Mouse (Mus musculus): ENCODE data around the gene Tmtc1.

- TF ChIP-seq CTCF (conservative IDR thresholded peaks at IDR 0.05; ENCODE audit: low read length) (no peak), POU5F1 (IDR thresholded peaks at IDR 0.05; ENCODE audit: borderline replicate concordance, low read length) (no peak)
Measured at GRCm38 (mm10) chr6:148259979-148260728, 184.0 kb downstream of the Tmtc1 start.

All from E14TG2a.4 (cell line).